ENCODE assay signal across 9 mouse cellular contexts in the genomic region with DNA sequence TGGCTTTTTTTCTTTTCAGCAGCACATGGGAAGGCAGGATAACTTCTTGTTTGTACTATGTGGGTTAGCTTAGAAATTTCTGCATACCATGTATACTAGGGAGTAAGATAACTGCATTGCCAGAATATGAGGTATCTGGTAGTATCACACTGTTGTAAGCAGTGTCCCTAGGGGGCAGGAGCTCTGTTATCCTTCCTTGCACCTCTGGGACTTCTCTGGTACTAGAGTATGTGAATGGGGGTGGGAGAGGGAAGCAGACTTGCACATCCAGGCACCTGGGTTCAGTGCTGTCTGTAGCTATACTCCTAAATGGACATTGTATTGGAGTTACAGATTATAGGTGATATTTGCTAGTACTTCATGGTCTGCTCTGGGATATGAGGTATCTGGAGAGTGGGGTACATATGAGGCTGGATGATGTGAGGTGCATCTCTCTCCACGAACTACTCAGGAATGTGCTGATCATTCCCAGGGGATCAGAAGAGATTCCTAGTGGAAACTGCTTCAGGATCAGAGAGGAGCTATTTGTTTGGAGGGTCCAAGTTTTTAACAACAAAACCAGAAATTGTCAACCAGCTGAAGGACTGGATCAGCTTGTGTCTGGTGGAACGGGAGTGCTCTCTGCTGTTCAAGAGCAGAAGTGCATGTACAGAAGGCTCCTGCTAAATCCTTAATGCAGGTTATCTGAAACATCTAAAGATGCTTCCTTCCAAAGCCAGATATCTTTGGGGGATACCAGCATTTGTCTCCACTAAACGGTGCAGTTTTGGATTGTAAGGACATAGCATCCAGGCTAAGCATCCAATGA.
DNase-seq lines count a peak whose midpoint lies in the region; ATAC-seq and TF ChIP-seq lines count a peak whose summit lies in the region.
"Had no signal": no experiment of that assay in that cellular context is flagged by ENCODE, and none has a peak within 500 bp of the region (broad histone marks: within the 10 kb centered on the region; RNA-seq: fewer than 3 reads in every experiment).

No protein-coding gene starts in this region.

- 28% methylated on average over 3 of the region's 3 CpGs for WGBS in lung, postnatal 0 days
- 24% methylated on average over 3 of the region's 3 CpGs for WGBS in forebrain, embryonic 13.5 days

- no peak for ATAC-seq in lung, postnatal 0 days
- ATAC-seq in forebrain, embryonic 13.5 days, result peak; percentile 66

- TF ChIP-seq EP300 in lung, postnatal 0 days (IDR thresholded peaks at IDR 0.05), result no peak

- H3K36me3 ChIP-seq in lung, postnatal 0 days (ENCODE audit: insufficient read depth, low read length), result no peaks in the 10 kb centered on the region
- no peaks in the 10 kb centered on the region for H3K36me3 ChIP-seq in forebrain, embryonic 13.5 days (ENCODE audit: poor library complexity, severe bottlenecking)
- H3K36me3 ChIP-seq: limb, embryonic 12.5 days had no signal

- no peak overlapping the region for H3K9ac ChIP-seq in lung, postnatal 0 days (replicated peaks; ENCODE audit: low read depth)
- H3K9ac ChIP-seq in forebrain, embryonic 13.5 days, result no peak overlapping the region; the same call in 1 of the 2 replicates
- H3K9ac ChIP-seq: limb, embryonic 12.5 days had no signal

- no peaks in the 10 kb centered on the region for H3K4me1 ChIP-seq in lung, postnatal 0 days (ENCODE audit: insufficient read depth, low read depth, low read length)
- H3K4me1 ChIP-seq in forebrain, embryonic 13.5 days, result no peaks in the 10 kb centered on the region
- H3K4me1 ChIP-seq: limb, embryonic 12.5 days had no signal

- H3K27me3 ChIP-seq in lung, postnatal 0 days (replicated peaks; ENCODE audit: insufficient read depth, low read length), result no peaks in the 10 kb centered on the region
- no peaks in the 10 kb centered on the region for H3K27me3 ChIP-seq in forebrain, embryonic 13.5 days
- H3K27me3 ChIP-seq: limb, embryonic 12.5 days had no signal

- H3K9me3 ChIP-seq in lung, postnatal 0 days (ENCODE audit: low read length), result no peaks in the 10 kb centered on the region
- no peaks in the 10 kb centered on the region for H3K9me3 ChIP-seq in forebrain, embryonic 13.5 days (replicated peaks)
- H3K9me3 ChIP-seq: limb, embryonic 12.5 days had no signal

- no peak overlapping the region for H3K4me3 ChIP-seq in lung, postnatal 0 days (ENCODE audit: low read depth, low read length)
- H3K4me3 ChIP-seq in forebrain, embryonic 13.5 days, result no peak overlapping the region
- H3K4me3 ChIP-seq: limb, embryonic 12.5 days had no signal

- H3K27ac ChIP-seq in lung, postnatal 0 days (ENCODE audit: low read length), result no peak overlapping the region
- no peak overlapping the region for H3K27ac ChIP-seq in forebrain, embryonic 13.5 days
- H3K27ac ChIP-seq: limb, embryonic 12.5 days had no signal

- TF ChIP-seq CTCF in lung, postnatal 0 days (IDR thresholded peaks at IDR 0.05), result peak; percentile 48

- H3K4me2 ChIP-seq in lung, postnatal 0 days (replicated peaks; ENCODE audit: low read depth, low read length), result no peak overlapping the region
- H3K4me2 ChIP-seq in forebrain, embryonic 13.5 days, result no peak overlapping the region
- H3K4me2 ChIP-seq: limb, embryonic 12.5 days had no signal

- DNase-seq in lung, postnatal 0 days (ENCODE audit: low spot score), result no peak
- no peak for DNase-seq in lung, postnatal 25 days (ENCODE audit: low spot score)
- peak; percentile 23 to 68 for DNase-seq in layer of hippocampus, postnatal 25 days (ENCODE audit: extremely low spot score in 1 of 2, low spot score in 1 of 2)
- peak; percentile 17 for DNase-seq in neural tube, embryonic 10.5 days (ENCODE audit: extremely low spot score, low spot score)
- no peak for DNase-seq in thymus, adult 18-20 months
- DNase-seq in lung, postnatal 14 days, result no peak
- no peak for DNase-seq in thymus, postnatal 14 days

Comparison
In these comparisons a context has a peak if more than half of its experiments do, and no peak if none do; other contexts are left out.
1. DNase-seq: peak in layer of hippocampus, postnatal 25 days (2 of 2) and neural tube, embryonic 10.5 days (single experiment); none in lung, postnatal 0 days (single experiment), lung, postnatal 25 days (single experiment), thymus, adult 18-20 months (0 of 2), lung, postnatal 14 days (single experiment) and thymus, postnatal 14 days (single experiment).